Mouse (Mus musculus): ENCODE measurements around the gene Hist2h2ac.
"Not testable (repeated sequence)": the region's sequence is repeated elsewhere in the genome, so short reads cannot be mapped to it uniquely, and the experiment has no call there.

GRCm38 (mm10) chr3:96268776-96269378, 48.2 kb upstream of the Hist2h2ac start:
- TF ChIP-seq POLR2A (IDR thresholded peaks at IDR 0.05; ENCODE audit: insufficient read length, low read depth) (peak; percentile 84), POLR2AphosphoS2 (IDR thresholded peaks at IDR 0.05; ENCODE audit: insufficient read length, low read depth) (peak; percentile 90)
- not testable (repeated sequence) for TF ChIP-seq TCF12 (IDR thresholded peaks at IDR 0.05; ENCODE audit: insufficient read depth, poor library complexity, severe bottlenecking); SRF (IDR thresholded peaks at IDR 0.05; ENCODE audit: control insufficient read depth, insufficient read length, low read depth); TCF3 (IDR thresholded peaks at IDR 0.05; ENCODE audit: insufficient read length, low read depth); CEBPB (IDR thresholded peaks at IDR 0.05; ENCODE audit: insufficient read depth, poor library complexity, severe bottlenecking); MYOD1 (IDR thresholded peaks at IDR 0.05; ENCODE audit: control insufficient read depth in 1 of 3, insufficient read length in 2 of 3, low read depth in 2 of 3)

Data from myocyte (in vitro differentiated cells).